Mouse (Mus musculus): Measurements from ENCODE around the gene Bach1. TPM values are rescaled to one million over a fixed set of nuclear protein-coding genes. Genes with fewer than 3 reads are reported as not detected.

Gene Bach1
- polyA plus RNA-seq, 2 experiments: 13.3 to 16.1 TPM

DNA sequence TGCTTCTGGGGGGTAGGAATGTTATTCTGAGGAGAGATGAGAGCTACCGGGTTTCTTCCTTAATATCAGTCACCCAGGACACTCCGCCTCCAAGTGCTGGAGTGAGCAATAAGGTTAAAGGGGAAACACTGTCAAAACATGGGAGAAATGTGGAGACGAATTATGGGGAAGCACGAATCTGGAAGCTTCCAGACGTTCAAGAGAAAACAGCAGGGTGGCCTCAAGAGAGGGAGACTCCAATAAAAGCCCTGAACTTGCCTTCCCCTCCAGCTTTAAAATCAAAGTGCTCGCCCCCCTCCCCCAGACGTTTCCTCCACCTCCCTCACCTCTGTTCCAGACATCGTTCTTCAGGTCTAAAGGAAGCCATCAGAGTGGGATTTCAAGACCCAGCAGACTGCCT, 38.6 kb downstream of the Bach1 start:
- Histone ChIP-seq H3K4me3 (replicated peaks; ENCODE audit: low read length) (no peak overlapping the region), H3K4me2 (replicated peaks; ENCODE audit: low read depth, low read length, severe bottlenecking) (no peak overlapping the region), H3K9ac (ENCODE audit: low read depth, low read length, severe bottlenecking) (no peak overlapping the region), H3K36me3 (ENCODE audit: control insufficient read depth, insufficient read depth, low read length) (peaks cover 3% of the 10 kb centered on the region; the same call in 1 of the 2 replicates), H3K9me3 (ENCODE audit: control insufficient read depth, low read length) (no peaks in the 10 kb centered on the region), H3K4me1 (ENCODE audit: control insufficient read depth, insufficient read depth, low read length) (no peaks in the 10 kb centered on the region; the same call in 1 of the 2 replicates), H3K27ac (replicated peaks; ENCODE audit: low read depth, low read length) (no peak overlapping the region), H3K27me3 (ENCODE audit: control insufficient read depth, insufficient read depth, low read length) (no peaks in the 10 kb centered on the region)
- DNase-seq (ENCODE audit: low spot score) (no peak), ATAC-seq (ENCODE audit: low FRiP score, low read depth) (no peak)
- 29% methylated on average over 8 of the region's 8 CpGs for WGBS
- TF ChIP-seq POLR2A (IDR thresholded peaks at IDR 0.05; ENCODE audit: borderline replicate concordance, extremely low read depth, insufficient read depth, insufficient read length): no peak

DNA sequence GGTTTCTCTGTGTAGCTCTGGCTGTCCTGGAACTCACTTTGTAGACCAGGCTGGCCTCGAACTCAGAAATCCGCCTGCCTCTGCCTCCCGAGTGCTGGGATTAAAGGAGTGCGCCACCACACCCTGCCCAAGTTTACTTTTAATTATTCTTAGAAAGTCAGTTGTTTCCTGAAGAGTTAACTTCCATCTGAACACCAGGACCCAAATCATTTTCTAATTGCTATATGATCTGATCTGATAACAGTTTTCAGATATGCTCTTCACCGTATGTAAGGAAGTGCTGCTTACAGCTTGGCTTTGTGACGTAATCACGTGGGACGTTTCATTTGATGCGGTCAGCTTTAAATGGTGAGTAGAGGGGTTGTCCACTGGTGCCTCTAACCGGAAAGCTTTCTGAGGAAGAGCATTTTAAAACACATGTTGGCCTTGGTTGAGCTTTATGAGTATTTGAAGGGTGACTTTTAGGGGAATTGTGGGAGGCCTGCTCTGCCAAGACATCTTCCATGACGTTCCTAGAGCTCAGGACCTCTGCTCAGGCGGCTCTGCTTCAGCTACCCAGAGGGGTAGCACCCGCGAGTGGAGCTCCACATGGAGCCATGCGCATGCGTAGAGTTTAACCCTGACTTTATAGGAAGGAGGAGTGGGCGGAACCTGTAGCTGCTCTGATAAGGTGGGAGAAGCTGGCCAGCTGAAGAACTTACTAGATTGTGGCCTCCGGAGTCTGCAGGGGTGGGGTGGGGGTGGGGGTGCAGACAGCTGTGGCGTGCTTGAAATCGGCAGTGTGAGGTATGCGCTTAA, 39.3 kb downstream of the Bach1 start:
- Histone ChIP-seq H3K4me1 (ENCODE audit: control insufficient read depth, insufficient read depth, low read length) (no peaks in the 10 kb centered on the region; the same call in 1 of the 2 replicates), H3K27ac (replicated peaks; ENCODE audit: low read depth, low read length) (no peak overlapping the region), H3K4me3 (replicated peaks; ENCODE audit: low read length) (no peak overlapping the region), H3K27me3 (ENCODE audit: control insufficient read depth, insufficient read depth, low read length) (no peaks in the 10 kb centered on the region), H3K9ac (ENCODE audit: low read depth, low read length, severe bottlenecking) (no peak overlapping the region), H3K9me3 (ENCODE audit: control insufficient read depth, low read length) (no peaks in the 10 kb centered on the region), H3K4me2 (replicated peaks; ENCODE audit: low read depth, low read length, severe bottlenecking) (0 out of 2 replicates have a peak overlapping the region, but pooled peaks have one; percentile 5), H3K36me3 (ENCODE audit: control insufficient read depth, insufficient read depth, low read length) (peaks cover 3% of the 10 kb centered on the region; the same call in 1 of the 2 replicates)
- WGBS: 76% methylated on average over 21 of the region's 21 CpGs
- ATAC-seq (ENCODE audit: low FRiP score, low read depth) (peak; percentile 10; the same call in 1 of the 2 replicates), DNase-seq (ENCODE audit: low spot score) (no peak)
- no peak for TF ChIP-seq POLR2A (IDR thresholded peaks at IDR 0.05; ENCODE audit: borderline replicate concordance, extremely low read depth, insufficient read depth, insufficient read length)

DNA sequence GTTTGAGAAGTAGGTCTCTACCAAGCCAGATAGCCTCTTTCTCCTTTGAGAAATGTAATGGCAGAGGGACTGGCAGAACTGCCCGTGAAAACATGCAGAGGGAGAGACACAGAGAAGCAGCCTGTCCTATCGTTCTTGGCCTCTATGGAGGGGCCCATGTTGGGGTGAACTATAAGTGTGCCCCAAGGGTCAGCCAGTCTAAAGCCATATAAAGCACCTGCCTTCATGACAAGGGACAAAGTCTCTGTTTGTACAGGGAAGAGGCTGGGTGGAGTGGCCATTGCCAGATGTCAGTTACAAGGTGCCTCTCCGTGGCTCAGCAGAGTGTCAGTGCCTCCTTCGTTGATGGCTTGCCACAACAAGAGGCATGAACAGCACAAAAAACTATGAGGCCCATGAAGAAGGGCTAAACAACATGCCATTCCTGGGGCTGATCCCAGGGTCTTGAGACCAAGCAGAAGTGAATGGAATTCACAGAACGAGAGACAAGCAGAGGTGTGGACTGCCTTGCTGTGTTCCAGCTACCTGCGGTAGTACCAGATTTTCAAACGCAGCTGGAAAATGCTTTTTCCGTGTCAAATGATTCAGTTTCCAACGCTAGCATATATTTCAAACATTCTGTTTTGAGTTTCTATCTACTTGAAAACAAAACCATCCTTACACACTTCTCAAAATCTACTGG, 42.4 kb downstream of the Bach1 start:
- ATAC-seq (ENCODE audit: low FRiP score, low read depth) (no peak), DNase-seq (ENCODE audit: low spot score) (no peak)
- Histone ChIP-seq H3K27ac (replicated peaks; ENCODE audit: low read depth, low read length) (no peak overlapping the region), H3K4me2 (replicated peaks; ENCODE audit: low read depth, low read length, severe bottlenecking) (no peak overlapping the region), H3K27me3 (ENCODE audit: control insufficient read depth, insufficient read depth, low read length) (no peaks in the 10 kb centered on the region), H3K4me1 (ENCODE audit: control insufficient read depth, insufficient read depth, low read length) (no peaks in the 10 kb centered on the region; the same call in 1 of the 2 replicates), H3K36me3 (ENCODE audit: control insufficient read depth, insufficient read depth, low read length) (no peaks in the 10 kb centered on the region), H3K9me3 (ENCODE audit: control insufficient read depth, low read length) (no peaks in the 10 kb centered on the region), H3K4me3 (replicated peaks; ENCODE audit: low read length) (no peak overlapping the region), H3K9ac (ENCODE audit: low read depth, low read length, severe bottlenecking) (no peak overlapping the region)
- WGBS: 87% methylated on average over 9 of the region's 9 CpGs
- TF ChIP-seq POLR2A (IDR thresholded peaks at IDR 0.05; ENCODE audit: borderline replicate concordance, extremely low read depth, insufficient read depth, insufficient read length): no peak

DNA sequence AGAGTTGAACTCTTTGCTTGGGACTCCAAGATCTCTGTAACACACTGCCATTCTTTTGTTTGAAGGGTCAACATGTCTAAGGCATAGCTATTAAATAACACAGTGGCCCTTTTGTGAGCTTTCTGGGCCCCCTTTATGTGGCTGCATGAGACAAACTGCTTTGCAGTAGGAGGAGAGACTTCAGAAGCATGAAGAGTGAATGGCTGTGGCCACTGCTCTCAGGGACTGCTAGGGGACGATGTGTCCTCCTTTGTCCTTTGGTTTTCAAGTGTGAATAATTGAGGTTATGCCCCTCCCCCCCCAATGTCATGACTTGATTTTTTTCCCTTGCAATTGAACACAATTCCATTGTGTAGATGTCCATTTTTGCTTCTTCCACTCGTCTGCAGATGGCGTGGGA, 44.9 kb downstream of the Bach1 start:
- Histone ChIP-seq H3K27me3 (ENCODE audit: control insufficient read depth, insufficient read depth, low read length) (no peaks in the 10 kb centered on the region), H3K4me1 (ENCODE audit: control insufficient read depth, insufficient read depth, low read length) (no peaks in the 10 kb centered on the region; the same call in 1 of the 2 replicates), H3K36me3 (ENCODE audit: control insufficient read depth, insufficient read depth, low read length) (no peaks in the 10 kb centered on the region), H3K4me3 (replicated peaks; ENCODE audit: low read length) (no peak overlapping the region), H3K27ac (replicated peaks; ENCODE audit: low read depth, low read length) (no peak overlapping the region), H3K9ac (ENCODE audit: low read depth, low read length, severe bottlenecking) (no peak overlapping the region), H3K4me2 (replicated peaks; ENCODE audit: low read depth, low read length, severe bottlenecking) (no peak overlapping the region), H3K9me3 (ENCODE audit: control insufficient read depth, low read length) (no peaks in the 10 kb centered on the region)
- DNase-seq (ENCODE audit: low spot score) (no peak), ATAC-seq (ENCODE audit: low FRiP score, low read depth) (no peak)
- 87% methylated on average over 3 of the region's 3 CpGs for WGBS
- no peak for TF ChIP-seq POLR2A (IDR thresholded peaks at IDR 0.05; ENCODE audit: borderline replicate concordance, extremely low read depth, insufficient read depth, insufficient read length)

DNA sequence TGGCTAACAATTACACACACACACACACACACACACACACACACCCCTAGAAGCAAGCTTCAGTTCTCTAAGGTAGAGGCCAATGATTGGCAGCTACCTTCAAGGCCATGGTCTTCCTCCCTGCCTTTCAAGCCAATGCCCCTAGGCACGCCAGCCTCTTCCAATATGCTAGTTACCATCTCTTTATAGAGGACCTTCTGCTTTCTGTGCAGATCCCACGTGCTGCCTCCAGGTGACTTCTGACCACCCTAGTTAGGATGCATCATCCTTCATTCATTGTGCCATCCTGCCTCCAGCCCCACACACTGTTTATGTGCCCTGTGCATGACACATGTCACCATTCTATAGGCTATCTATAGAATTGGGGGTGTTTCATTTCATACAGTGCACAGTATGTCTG, 45.6 kb downstream of the Bach1 start:
- H3K4me3 ChIP-seq (replicated peaks; ENCODE audit: low read length): no peak overlapping the region
- TF ChIP-seq POLR2A (IDR thresholded peaks at IDR 0.05; ENCODE audit: borderline replicate concordance, extremely low read depth, insufficient read depth, insufficient read length): no peak
- ATAC-seq (ENCODE audit: low FRiP score, low read depth) (no peak), DNase-seq (ENCODE audit: low spot score) (no peak)
- WGBS: 80% methylated on average over 2 of the region's 2 CpGs
- no peak overlapping the region for H3K9ac ChIP-seq (ENCODE audit: low read depth, low read length, severe bottlenecking)
- H3K36me3 ChIP-seq (ENCODE audit: control insufficient read depth, insufficient read depth, low read length): no peaks in the 10 kb centered on the region
- no peak overlapping the region for H3K4me2 ChIP-seq (replicated peaks; ENCODE audit: low read depth, low read length, severe bottlenecking)
- no peaks in the 10 kb centered on the region for H3K4me1 ChIP-seq (ENCODE audit: control insufficient read depth, insufficient read depth, low read length)
- H3K27ac ChIP-seq (replicated peaks; ENCODE audit: low read depth, low read length): no peak overlapping the region
- no peaks in the 10 kb centered on the region for H3K27me3 ChIP-seq (ENCODE audit: control insufficient read depth, insufficient read depth, low read length)
- no peaks in the 10 kb centered on the region for H3K9me3 ChIP-seq (ENCODE audit: control insufficient read depth, low read length)
